Mouse (Mus musculus) 3T3-L1 (cell line): Measurements from ENCODE around the gene Agbl2.
A peak's percentile ranks its signal among the peaks of the same experiment; 100 is the strongest.

ENCODE experiments used
- DNase-seq: peaks from one replicate; pipeline ENCODE4 v3.0.0-alpha.2; 2015; ENCODE audit warnings: low read depth, low spot score

Agbl2 gene

DNA sequence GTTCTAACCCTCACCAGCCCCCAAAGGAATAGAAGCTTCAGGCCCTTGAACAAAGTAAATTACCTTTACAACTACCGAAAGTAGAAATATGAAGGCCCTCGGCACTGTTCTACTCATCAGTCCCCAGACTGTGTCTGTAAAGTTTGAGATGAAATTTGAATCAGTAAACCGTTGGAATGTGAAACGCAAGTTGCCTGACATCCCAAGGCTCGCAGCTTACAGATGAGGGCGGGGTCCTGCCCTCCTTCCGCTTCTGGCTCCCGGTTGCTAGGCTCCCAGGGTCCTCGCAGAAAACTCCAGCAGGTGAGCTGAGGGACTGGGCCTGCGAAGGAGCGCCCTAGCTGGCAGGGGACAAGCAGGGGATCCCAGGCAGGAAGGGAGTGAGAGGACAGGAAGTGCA lies at the start of gene Agbl2:
Gene Agbl2 (plus strand): TSS at position 270 of the 400 bp plus-strand sequence.
- DNase-seq: no peak

DNA sequence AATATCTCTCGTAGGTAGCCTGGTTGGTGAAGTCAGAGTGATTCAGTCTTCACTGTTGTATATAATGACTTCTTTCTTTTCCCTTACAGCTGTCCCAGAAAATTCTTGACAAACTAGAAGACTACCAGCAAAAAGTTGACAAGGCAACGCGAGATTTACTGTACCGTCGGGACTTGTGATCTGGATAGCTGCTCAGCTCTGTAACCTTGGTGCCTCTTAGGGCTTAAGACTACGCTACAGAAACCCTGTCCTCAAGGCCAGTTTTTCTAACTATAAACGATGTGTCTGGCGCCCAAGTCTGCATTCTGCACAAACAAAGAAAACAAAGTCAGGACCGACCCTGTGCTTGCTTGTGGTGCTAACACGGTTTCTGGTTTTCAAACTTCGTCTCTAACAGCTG lies 47.2 kb upstream of the Agbl2 start:
- no peak for DNase-seq

DNA sequence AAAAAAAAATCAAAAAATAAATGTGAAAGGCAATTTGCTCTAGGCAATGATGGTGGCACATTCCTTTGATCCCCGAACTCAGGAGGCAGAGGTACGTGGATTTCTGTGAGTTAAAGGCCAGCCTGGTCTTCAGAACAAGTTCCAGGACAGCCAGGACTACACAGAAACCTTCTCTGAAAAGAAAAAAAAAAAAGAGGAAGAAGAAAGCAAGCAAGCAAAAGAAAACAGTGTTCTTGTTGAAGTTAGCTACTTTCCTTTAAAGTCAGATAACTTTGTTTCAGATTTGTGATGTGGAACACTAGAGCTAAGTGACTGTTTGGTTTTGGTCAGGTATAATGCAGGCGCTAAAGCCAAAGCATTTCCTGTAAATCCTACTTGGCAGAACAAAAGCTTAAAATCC lies 43.7 kb upstream of the Agbl2 start:
- DNase-seq: no peak

DNA sequence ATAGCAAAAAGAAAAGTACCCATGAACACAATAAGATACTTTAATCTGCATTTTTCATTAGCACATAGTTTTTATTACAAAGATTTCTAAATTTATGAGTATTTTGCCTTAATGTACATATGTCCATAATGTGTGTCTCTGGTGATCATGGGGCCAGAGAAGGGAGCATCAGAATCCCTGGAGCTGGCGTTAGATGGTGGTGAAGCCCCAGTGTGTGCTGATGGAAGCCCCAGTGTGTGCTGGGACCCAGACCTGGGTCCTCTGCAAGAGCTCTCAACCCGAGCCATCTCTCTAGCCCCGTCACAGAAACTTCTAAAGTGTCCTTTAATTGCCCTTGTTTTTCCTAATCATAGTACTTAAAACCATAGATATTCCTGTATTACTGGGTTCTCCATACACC lies 43.2 kb upstream of the Agbl2 start:
- no peak for DNase-seq

DNA sequence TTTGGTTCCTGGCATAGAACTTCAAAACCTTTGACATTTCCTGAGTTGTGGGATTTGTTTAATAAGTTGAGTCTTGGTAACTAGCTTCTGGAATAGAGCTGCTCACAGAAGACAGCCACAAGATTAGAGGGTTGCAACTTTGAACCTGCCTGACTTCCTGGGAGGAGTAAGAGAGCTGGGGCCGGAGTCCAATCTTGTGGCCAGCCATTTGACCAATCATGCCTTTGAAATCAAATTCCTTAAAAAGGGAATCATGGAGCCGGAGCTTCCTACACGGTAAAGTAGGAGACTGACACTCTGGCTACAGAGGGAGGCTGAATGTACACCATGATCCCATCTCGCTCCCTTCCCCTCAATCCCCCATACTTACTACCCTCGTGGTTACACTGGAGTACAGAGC lies 42.6 kb upstream of the Agbl2 start:
- DNase-seq: no peak

DNA sequence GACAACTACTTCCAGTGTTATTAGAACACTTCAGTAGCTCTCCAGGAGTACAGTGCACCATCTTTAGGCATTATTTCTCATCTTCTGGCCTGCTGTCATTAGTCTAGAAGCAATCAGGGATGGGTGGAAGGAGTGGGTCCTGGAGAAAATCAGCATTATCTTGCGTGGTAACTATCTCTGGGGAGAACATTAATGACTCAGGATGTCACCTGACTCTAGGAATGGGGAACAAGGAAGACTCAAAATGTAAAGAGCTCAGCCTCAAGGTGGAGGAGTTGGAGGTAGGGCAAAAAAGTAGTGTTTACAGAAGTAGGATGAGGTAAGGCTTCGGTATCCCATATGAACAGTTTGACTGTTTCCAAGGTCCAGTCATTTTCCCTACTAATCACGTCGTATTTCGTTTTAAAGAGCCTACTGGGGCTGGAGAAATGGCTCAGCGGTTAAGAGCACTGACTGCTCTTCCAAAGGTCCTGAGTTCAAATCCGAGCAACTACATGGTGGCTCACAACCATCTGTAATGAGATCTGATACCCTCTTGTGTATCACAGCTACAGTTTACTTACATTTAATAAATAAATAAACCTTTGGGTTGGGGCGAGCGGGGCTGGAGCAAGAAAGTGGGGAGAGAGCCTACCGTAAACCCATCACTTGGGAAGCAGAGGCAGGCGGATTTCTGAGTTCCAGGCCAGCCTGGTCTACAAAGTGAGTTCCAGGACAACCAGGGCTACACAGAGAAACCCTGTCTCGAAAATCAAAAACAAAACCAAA lies 38.1 kb upstream of the Agbl2 start:
- DNase-seq: peak; percentile 61

DNA sequence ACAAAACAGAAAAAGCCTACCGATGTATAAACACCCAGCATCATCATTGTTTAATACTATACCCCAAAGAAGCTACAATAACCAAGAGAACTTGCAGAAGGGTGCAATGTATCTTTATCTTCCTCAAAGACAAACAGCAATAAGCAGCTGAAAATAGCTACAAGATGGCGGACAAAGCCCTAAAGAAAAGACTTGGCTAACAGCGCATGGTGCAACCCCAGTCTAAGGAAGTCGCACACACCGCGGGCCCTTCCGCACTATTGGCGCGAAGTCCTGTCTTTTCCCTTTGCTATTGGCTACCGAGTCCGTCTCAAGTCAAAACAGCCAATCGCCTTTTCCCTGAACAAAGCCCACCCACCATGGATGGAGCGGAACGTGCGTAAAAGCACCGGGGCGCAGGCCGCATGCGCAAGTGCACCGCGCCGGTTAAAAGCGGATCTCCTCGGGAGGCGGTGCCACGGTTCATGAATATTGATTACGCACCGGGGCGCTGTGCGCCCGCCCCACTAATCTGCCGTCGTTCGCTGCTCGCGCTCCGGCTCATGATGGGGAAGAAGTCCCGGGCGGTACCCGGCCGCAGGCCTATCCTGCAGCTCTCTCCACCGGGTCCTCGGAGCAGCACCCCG lies 37.4 kb upstream of the Agbl2 start, which contains the start of gene Fnbp4:
Gene Fnbp4 (plus strand): TSS at position 318 of the 626 bp plus-strand sequence.
- peak; percentile 100 for DNase-seq

DNA sequence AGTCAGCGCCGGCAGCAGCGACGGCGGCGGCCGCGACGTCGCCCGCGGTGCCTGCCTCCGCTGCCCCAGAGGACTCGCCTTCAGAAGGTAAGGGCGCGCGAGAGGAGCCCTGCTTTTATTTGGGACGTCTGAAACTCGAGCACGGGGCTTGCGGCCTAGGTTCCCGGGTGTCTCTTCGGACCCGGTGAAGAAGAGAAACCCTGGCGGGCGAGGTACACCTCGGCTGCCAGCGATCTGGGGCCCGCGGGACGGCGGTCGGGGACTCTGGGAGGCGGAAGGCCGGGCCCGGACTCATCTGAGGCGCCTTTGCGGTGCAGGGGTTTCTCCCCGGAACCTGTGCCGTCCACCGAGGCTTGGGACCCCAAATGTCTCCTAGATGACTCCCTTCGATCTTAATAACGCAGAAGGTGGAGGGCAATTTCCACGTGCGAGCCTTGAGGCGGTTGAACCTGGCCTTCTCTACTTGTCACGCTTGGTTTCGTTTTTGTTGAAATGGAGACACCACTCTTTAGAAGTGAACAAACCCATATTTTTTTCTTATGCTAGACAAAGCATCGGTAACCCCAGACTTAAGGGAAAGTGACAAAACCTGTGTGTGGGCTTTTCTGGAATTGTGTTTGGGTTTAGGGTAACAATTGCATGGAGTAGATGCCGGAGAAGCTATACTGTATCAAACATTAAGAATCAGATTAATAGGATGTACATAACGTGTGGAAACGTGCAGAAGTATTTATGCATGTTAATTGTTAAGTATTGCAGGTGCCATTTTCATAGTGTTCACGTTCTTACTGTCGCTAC lies 36.6 kb upstream of the Agbl2 start:
- DNase-seq: peak; percentile 54

DNA sequence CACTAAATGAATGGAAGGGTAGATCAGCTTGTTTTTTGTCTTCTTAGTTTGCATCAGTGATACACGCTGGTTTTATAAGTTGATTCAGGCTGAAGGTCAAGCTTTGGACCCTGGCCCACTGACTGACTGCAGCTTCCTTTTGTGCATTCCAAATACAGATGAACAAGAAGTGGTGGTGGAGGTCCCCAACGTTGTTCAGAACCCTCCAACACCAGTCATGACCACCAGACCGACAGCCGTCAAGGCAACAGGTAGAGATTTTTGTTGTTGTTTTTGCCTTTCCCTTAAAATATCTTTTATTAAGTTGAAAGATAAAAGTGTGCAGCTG lies 36.0 kb upstream of the Agbl2 start:
- peak; percentile 43 for DNase-seq

DNA sequence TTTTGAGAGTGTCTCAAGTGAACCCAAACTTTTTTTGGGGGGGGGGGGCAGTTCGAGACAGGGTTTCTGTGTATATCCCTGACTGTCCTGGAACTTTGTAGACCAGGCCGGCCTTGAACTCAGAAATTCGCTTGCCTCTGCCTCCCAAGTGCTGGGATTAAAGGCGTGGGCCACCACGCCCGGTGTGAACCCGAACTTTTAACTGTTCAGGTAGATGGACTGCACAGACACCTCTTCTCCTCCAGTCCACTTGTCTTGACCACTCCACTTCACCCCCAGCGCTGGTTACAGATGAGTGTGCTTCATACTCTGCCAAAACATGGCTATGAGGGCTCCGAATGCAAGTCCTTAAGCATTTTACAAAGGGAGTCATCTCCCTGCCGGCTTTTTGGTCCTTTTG lies 35.4 kb upstream of the Agbl2 start:
- DNase-seq: no peak

DNA sequence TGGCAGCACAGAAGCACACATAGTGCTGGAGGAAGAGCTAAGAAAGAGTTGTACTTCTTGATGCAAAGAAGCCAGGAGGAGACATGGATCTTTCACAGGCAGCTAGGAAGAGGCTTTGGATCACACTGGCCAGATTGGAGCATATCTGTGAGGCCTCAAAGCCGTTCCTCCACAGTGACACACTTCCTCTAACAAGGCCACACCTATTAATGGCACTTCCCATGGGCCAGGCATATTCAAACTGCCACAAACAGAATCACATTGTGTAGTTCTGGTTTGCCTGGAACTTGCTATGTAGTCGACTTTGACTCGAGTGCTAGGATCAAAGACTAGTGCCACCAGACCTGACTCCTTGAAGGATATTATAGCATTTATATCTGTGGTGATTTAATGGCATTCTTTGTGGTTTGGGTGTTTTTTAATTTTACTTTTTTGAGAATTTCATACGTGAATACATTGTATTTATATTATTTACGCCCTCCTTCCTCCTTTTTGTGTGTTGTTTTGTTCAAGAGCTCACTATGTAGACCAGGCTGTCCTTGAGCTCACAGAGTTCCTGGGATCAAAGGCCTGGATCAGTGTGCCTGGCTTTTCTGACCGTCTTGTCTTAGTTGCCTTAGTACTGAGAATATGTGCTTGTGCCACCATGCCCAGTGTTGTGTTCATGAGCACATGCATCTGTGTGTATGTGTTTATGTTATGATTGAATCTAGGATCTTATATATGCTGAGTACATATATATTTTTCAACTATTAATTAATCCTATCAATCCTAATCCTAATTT lies 32.7 kb upstream of the Agbl2 start:
- DNase-seq: no peak

DNA sequence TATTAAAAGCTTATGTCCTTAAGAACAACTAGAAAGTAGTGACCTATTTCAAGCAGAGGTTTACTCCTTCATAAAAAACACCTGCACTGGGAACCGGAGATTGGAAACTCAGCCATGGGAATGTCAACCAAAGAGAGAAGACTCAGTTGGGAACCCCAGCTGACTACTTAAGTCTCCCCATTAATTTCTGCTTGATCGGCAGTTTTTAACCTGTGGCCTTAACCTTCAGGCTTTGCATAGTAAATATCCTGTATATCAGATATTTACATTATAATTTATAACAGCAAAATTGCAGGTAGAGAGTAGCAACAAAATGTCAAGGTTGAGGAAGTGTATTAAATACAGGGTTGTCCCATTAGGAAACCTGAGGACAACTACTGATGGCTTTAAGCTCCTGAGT lies 29.0 kb upstream of the Agbl2 start:
- DNase-seq: no peak

DNA sequence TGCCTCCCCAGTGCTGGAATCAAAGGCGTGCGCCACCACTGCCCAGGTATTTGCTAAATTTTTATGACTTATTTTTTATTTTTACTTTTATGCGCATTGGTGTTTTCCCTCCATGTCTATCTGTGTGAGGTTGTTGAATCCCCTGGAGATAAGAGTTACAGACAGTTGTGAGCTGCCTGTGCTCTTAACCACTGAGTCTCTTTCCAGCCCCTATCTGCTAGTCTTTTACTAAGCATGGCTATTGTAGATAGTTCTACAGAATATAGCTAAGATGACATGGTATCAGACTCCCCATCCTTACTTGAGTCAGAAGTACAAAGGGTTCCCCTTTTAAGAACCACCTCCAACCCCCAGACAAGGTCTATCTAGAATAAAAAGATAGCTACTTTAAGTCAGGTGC lies 28.3 kb upstream of the Agbl2 start:
- no peak for DNase-seq

DNA sequence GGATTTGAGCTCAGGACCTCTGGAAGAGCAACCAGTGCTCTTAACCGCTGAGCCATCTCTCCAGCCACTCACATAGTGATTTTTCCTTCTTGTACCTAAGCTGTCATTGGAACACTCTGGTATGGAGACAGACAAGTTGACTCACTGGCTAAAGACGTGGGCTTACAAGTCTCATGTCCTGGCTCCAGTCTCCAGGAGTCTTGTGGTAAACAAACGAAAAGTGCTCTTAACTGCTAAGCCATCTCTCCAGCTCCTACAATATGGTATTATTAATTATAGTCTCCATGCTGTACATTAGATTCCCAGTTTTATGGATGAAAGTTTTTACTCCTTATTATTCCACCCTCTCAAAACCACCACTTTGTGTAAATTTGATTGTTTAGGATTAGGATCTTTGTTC lies 17.4 kb upstream of the Agbl2 start:
- DNase-seq: no peak

DNA sequence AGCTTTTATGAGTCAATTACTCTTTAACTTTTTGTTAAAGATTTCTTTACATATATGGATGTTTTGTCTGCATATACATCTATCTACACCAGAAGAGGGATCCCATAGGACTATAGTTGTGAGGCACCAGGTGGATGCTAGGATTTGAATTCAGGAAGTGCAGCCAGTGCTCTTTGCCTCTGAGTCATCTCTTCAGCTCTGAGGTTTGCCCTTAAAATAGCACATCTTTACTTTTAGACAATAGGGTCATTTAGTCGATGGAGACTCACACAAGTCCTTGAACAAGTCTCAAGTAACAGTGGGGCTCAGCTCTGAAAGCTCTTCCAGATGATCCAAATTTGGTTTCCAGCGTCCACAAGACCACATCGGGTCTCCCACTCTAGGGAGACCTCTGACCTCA lies 1.2 kb upstream of the Agbl2 start:
- peak; percentile 72 for DNase-seq

DNA sequence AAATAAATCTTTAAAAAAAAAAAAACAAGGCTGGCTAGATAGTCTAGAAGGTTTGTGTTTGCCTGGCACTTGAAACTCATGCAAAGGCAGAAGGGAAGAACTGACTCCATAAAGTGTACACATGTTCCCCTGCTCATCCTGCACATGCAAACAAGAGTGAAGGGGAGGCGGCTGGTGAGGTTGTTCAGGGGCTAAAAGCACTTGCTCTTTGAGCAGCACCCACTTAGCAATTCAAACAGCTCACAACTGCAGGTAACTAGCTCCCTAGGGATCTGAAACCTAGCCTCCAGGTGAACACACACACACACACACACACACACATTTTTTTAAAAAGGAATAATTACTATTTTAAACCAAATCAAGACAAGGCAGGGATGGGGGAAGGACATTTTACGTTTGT lies 589 bp upstream of the Agbl2 start:
- DNase-seq: peak; percentile 20

DNA sequence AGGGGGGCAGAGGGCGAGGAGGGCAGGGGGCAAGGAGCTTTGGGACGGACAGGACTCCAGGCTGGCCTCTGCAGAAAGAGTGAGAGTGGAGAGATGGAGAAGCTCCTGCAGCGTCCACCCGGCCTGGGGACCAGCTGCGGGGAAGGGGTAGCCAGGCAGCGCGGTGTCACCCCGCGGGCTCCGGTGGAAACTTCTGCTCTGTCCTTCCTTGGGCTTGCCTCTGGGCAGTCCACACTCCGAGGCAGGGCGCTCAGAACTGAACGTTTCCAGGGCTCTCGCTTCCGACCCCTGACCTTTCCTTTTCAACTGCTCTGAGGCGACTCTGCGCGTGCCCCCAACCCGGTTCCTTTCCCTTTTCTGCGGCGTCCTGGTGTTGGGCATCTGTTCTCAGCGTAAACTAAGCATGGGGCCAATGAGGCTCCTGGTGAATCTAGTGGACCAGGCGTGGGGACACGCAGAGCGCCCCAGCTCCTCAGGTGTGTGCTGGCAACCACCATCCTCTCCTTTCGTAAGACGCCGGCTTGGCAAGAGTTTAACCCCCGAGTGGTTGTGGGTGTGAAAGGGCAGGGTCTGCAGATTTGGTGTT lies 467 bp downstream of the Agbl2 start:
- no peak for DNase-seq

DNA sequence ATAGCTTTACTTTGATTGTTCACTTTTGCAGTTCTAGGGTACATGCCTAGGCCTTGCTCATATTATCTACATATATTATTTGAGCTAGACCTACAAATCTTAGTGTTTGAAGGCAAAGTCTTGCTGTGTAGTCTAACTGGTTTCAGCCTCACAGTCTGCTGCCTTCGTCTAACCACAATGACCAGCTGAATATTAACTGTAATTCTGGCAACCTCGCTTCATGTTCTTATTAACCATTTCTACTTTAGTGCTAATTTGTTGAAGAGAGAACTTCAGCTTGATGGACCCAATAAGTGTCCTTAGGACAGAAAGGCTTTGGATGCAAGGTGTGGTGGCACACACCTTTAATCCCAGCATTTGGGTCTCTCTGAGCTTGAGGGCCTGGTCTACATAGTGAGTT lies 5.6 kb downstream of the Agbl2 start:
- DNase-seq: no peak

DNA sequence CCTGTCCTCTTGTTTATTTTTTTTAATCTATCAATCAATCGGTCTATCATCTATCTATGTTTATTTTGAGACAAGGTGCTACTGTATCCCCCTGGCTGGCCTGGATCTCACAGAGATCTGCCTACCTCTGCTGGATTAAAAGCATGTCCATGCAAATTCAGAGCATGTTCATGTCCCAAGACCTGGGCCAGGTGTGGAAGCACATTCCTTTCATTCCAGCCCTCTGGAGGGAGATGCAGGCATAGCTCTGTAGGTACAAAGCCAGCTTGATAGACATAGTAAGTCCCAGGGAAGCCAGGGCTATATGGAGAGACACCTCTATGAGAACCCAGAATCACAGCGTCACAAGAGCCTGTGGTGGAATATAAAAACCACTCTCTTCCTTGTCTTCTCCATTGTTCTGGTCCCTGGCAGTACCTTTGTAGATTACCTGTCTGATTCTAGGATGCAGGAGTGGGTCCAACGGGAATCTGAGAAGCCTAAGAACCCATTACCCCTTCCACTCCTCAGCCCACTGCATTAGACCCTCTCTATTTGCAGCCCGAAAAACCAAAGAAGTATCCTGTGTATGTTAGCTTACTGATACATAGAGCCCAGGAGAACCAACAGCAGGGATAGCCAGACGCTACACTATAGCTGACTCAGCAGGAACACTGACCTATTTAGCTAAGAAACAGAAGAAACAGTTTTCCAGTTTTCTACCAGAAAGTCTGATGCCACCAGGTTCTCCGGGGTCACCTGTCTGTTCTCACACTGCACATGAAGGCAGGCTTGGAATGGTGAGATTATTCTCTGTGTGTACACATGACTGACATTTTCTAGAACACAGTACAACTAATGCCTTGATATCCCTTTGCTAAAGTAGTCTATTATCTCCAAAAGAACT lies 26.0 kb downstream of the Agbl2 start:
- DNase-seq: no peak

DNA sequence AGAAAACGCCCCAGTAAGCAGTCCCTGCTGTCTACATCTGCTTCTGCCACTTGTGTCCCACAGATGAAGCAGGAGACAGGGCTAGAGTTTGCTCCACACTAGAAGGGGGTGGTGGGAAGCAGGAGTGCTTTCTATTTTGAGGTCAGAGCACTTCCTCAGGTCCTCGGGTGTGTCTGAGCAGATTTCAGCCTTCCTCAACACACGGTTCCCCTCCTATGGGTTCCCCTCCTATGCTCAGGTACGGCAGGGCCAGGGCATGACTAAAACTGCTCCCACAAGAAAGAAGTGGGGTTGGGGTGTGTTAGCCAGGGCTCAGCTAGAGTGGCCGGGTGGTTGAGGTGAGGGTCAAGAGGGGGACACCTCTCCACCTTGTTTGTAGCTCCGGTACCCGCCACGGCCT lies 28.2 kb downstream of the Agbl2 start:
- no peak for DNase-seq

DNA sequence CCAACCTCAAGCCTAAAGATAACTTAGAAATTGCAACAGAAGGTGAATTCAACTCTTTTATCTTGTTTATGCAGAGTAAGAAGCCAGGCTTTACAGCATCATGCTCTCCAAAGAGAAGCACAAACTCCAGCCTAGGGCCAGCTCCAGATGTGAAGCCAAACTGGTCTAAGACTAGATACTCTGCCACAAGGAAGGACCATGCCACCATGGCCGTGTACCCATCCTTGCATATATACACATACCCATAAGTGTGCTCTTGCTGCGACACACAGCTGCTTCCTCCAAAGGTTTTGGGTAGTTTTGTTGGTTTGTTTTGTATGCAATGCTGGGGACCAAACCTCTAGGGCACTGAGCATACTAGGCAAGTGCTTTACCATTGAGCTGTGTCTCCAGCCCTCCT lies 32.7 kb downstream of the Agbl2 start:
- DNase-seq: no peak
